Comparison of ENCODE assay signal across 11 mouse cellular contexts in the genomic region with DNA sequence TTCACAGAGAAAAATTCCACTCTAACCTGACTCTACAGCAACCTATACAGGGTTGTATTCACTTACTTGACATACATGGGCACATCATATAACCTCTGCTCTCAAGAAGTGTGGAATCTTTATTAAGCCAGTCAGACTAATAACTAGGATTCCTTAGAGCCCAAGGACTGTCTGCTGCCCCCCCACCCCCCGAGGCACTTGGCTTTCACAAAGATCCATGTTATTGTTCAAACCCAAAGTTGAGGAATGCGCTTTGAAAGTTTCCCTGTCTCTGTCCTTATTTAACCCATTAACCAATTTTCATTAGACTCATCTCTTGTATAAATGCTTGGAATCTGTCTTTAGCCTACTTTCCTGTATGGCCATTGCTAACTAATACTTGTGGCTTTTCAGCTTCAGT.
"Had no signal": no experiment of that assay in that cellular context is flagged by ENCODE, and none has a peak within 500 bp of the region (broad histone marks: within the 10 kb centered on the region; RNA-seq: fewer than 3 reads in every experiment).

No protein-coding gene starts in this region.

- DNase-seq: heart, postnatal 10 days; heart, postnatal 14 days; heart, postnatal 36 days; heart, postnatal 4 days; kidney, adult 11 months; kidney, adult 18-20 months; kidney, adult 8-10 months; kidney, adult 9 months; kidney, postnatal 25 days; layer of hippocampus, adult 9-11 months; layer of hippocampus, postnatal 36 days had no signal
